In genomic region chr6:98640316-98640715, GRCm38 (mm10) we compare ENCODE assay signal across 22 mouse cellular contexts.
"Had no signal": no experiment of that assay in that cellular context is flagged by ENCODE, and none has a peak within 500 bp of the region (broad histone marks: within the 10 kb centered on the region; RNA-seq: fewer than 3 reads in every experiment).

No protein-coding gene starts in this region.

- DNase-seq: gastrocnemius, postnatal 14 days; gastrocnemius, postnatal 36 days; heart, adult 2 months; heart, postnatal 10 days; heart, postnatal 4 days; kidney, adult 18-20 months; kidney, adult 8-10 months; kidney, postnatal 25 days; kidney, postnatal 4 days; liver; liver, embryonic 13.5 days had no signal

- H3K27me3 ChIP-seq: hindbrain, embryonic 12.5 days; intestine, embryonic 15.5 days; kidney, embryonic 15.5 days; limb, embryonic 12.5 days; liver, embryonic 13.5 days; liver, embryonic 15.5 days had no signal

- H3K4me2 ChIP-seq: heart, embryonic 11.5 days; hindbrain, embryonic 12.5 days; hindbrain, embryonic 14.5 days; intestine, embryonic 15.5 days; kidney, embryonic 15.5 days; limb, embryonic 12.5 days; liver, embryonic 11.5 days; liver, embryonic 13.5 days; liver, embryonic 15.5 days had no signal

- H3K4me3 ChIP-seq: heart, adult 2 months; hindbrain, embryonic 10.5 days; hindbrain, embryonic 12.5 days; intestine, embryonic 15.5 days; kidney, embryonic 15.5 days; left cerebral cortex, adult 2 months; limb, embryonic 10.5 days; limb, embryonic 12.5 days; liver, embryonic 13.5 days; liver, embryonic 15.5 days had no signal

- H3K36me3 ChIP-seq: hindbrain, embryonic 10.5 days; hindbrain, embryonic 12.5 days; intestine, embryonic 15.5 days; kidney, embryonic 15.5 days; limb, embryonic 10.5 days; limb, embryonic 12.5 days; liver, embryonic 13.5 days; liver, embryonic 15.5 days had no signal
